Mouse (Mus musculus) MEL (cell line): Measurements from ENCODE around the gene Spns1. TPM values are rescaled to one million over a fixed set of nuclear protein-coding genes. Genes with fewer than 3 reads are reported as not detected.
"Not testable (repeated sequence)": the region's sequence is repeated elsewhere in the genome, so short reads cannot be mapped to it uniquely, and the experiment has no call there.

ENCODE experiments used
- DNase-seq: peaks from one replicate; pipeline ENCODE4 v3.0.0; 2011; ENCODE audit warnings: low read depth, low spot score
- H3K27ac ChIP-seq: 2 replicates; pipeline ENCODE4 v1.5.1; 2012; ENCODE audit warnings: low read depth, mild to moderate bottlenecking, control low read depth, low read length, moderate library complexity; ENCODE audit not compliant: control insufficient read depth
- H3K27me3 ChIP-seq, 2 experiments: fragments of 150-350 bp in 1 of 2; sonication (generic) in 1 of 2; 2 replicates each; pipeline ENCODE4 v1.6.1; 2012; ENCODE audit warnings: low read length in 2 of 2, mild to moderate bottlenecking in 2 of 2, improper control_type of control experiment in 1 of 2, moderate library complexity in 1 of 2; ENCODE audit not compliant: insufficient read depth in 2 of 2, control insufficient read depth in 1 of 2
- H3K36me3 ChIP-seq, 2 experiments: 2 replicates each; pipeline ENCODE4 v1.6.1; 2012 to 2014; ENCODE audit warnings: low read length in 2 of 2, improper control_type of control experiment in 1 of 2, inconsistent platforms in 1 of 2, mild to moderate bottlenecking in 1 of 2; ENCODE audit not compliant: insufficient read depth in 2 of 2, control insufficient read depth in 1 of 2
- H3K4me1 ChIP-seq, 2 experiments: fragments of 150-350 bp in 1 of 2; sonication (generic) in 1 of 2; 2 replicates each; pipeline ENCODE4 v1.6.1; 2012; ENCODE audit warnings: low read length in 2 of 2, improper control_type of control experiment in 1 of 2, mild to moderate bottlenecking in 1 of 2; ENCODE audit not compliant: insufficient read depth in 2 of 2, control insufficient read depth in 1 of 2
- H3K4me3 ChIP-seq, 2 experiments: fragments of 150-350 bp in 1 of 2; sonication (generic) in 1 of 2; 2 replicates each; pipeline ENCODE4 v1.5.1; 2012; ENCODE audit warnings: low read depth in 2 of 2, low read length in 2 of 2, mild to moderate bottlenecking in 2 of 2, moderate library complexity in 2 of 2, control low read depth in 1 of 2, improper control_type of control experiment in 1 of 2; ENCODE audit not compliant: control insufficient read depth in 1 of 2, insufficient read depth in 1 of 2
- H3K79me2 ChIP-seq: 2 replicates; pipeline ENCODE4 v1.6.1; 2012; ENCODE audit warnings: mild to moderate bottlenecking, low read length, moderate library complexity; ENCODE audit not compliant: control insufficient read depth, poor library complexity, insufficient read depth
- H3K9ac ChIP-seq: 2 replicates; pipeline ENCODE4 v1.6.1; 2012; ENCODE audit warnings: low read depth, mild to moderate bottlenecking, control low read depth, low read length, moderate library complexity; ENCODE audit not compliant: control insufficient read depth, poor library complexity, severe bottlenecking
- H3K9me3 ChIP-seq: fragments of 150-350 bp; sonication (generic); replicated peaks from 2 replicates; pipeline ENCODE4 v1.6.1; 2012; ENCODE audit warnings: mild to moderate bottlenecking, low read length, improper control_type of control experiment, moderate library complexity; ENCODE audit not compliant: insufficient read depth
- BHLHE40 ChIP-seq: IDR thresholded peaks from 2 replicates; pipeline ENCODE4 v1.6.1; 2012; ENCODE audit warnings: low read depth, mild to moderate bottlenecking, inconsistent platforms, low read length, improper control_type of control experiment, borderline replicate concordance
- EP300 ChIP-seq, 2 experiments: IDR thresholded peaks; 2 replicates each; pipeline ENCODE4 v1.6.1; 2011; ENCODE audit warnings: improper control_type of control experiment in 2 of 2, low read length in 2 of 2, low read depth in 1 of 2, mild to moderate bottlenecking in 1 of 2
- ETS1 ChIP-seq: IDR thresholded peaks from 2 replicates; pipeline ENCODE4 v1.6.1; 2012; ENCODE audit warnings: low read depth, mild to moderate bottlenecking, inconsistent platforms, low read length, improper control_type of control experiment, moderate library complexity
- GABPA ChIP-seq: IDR thresholded peaks from 2 replicates; pipeline ENCODE4 v1.6.1; 2012; ENCODE audit warnings: low read depth, mild to moderate bottlenecking, inconsistent platforms, low read length, improper control_type of control experiment, moderate library complexity
- MAFK ChIP-seq: IDR thresholded peaks from 2 replicates; pipeline ENCODE4 v1.6.1; 2011; ENCODE audit warnings: low read depth, mild to moderate bottlenecking, low read length, improper control_type of control experiment, borderline replicate concordance
- MAX ChIP-seq: IDR thresholded peaks from 2 replicates; pipeline ENCODE4 v1.6.1; 2011; ENCODE audit warnings: low read length, improper control_type of control experiment
- MXI1 ChIP-seq: IDR thresholded peaks from 2 replicates; pipeline ENCODE4 v1.6.1; 2011; ENCODE audit warnings: mild to moderate bottlenecking, low read depth, low read length, improper control_type of control experiment
- RCOR1 ChIP-seq: IDR thresholded peaks from 2 replicates; pipeline ENCODE4 v1.6.1; 2012; ENCODE audit warnings: low read depth, mild to moderate bottlenecking, inconsistent platforms, low read length, improper control_type of control experiment
- TCF12 ChIP-seq: IDR thresholded peaks from 2 replicates; pipeline ENCODE4 v1.6.1; 2014; ENCODE audit warnings: low read depth, mild to moderate bottlenecking, inconsistent platforms, low read length, improper control_type of control experiment, moderate library complexity
- USF2 ChIP-seq, 2 experiments: IDR thresholded peaks; 2 replicates each; pipeline ENCODE4 v1.6.1; 2011 to 2012; ENCODE audit warnings: improper control_type of control experiment in 2 of 2, low read length in 2 of 2, borderline replicate concordance in 1 of 2, inconsistent platforms in 1 of 2, low read depth in 1 of 2, mild to moderate bottlenecking in 1 of 2; ENCODE audit not compliant: insufficient read depth in 1 of 2
- polyA plus RNA-seq, 2 experiments: library from polyadenylated mRNA; stranded (reverse) in 1 of 2; unstranded in 1 of 2; fragments of >175 nt in 1 of 2; fragments of >200 nt in 1 of 2; gene quantifications; 2 replicates each; pipeline versions ENCODE4 v1.2.1 to v1.2.4; 2012; ENCODE audit warnings: low replicate concordance in 2 of 2, low read depth in 1 of 2; ENCODE audit not compliant: insufficient read length in 2 of 2, insufficient read depth in 1 of 2, missing spikeins in 1 of 2
- total RNA-seq: library from RNA; depleted of rRNA; stranded (reverse); fragments of 300-350 nt; gene quantifications from 2 replicates; pipeline ENCODE4 v1.2.3, GENCODE M21; 2012

The Spns1 gene
- total and polyA plus RNA-seq, 3 experiments, result 28.9 to 81.6 TPM; not detected in 1

DNA sequence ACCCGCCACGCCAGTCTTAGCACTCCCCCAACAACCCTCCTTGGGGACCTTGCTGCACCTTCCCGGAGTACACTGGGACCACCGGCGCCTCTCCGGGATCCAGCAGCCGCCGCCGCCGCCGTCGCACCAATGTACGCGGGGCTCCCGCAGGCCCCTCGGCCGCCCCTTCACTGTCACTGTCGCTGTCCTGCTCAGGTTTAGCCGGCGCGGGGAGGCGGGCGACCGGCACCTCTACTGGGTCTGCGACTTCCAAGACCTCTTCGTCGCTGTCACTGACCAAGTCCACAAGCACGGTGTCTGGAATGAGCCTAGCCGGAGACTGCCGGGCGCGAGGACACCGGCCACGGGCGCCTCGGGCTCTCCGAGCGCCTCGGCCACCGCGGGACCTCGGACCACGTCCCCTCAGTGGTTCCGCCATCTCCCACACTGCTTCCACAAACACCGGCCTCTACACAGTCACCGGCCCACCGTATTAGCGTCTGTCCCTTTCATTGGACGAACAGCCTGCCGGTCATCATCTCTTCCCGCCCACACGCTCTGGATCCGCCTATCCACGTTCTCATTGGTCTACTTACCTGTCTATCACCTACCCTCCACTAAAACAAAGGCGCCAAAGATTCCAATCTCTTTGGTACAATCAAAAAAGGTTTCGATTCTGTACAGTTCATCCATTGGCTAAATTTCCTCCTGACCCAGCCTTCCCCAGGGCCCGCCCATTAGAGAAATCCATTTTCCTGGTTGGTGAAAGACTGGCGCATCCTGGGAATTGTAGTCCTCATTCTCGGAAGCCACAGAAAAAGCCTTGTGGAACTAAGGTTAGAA lies 19.3 kb upstream of the Spns1 start, which contains the start of gene Nfatc2ip (continued):
- 0 out of 2 replicates have a peak, but pooled peaks have one; percentile 18 for TF ChIP-seq TCF12

DNA sequence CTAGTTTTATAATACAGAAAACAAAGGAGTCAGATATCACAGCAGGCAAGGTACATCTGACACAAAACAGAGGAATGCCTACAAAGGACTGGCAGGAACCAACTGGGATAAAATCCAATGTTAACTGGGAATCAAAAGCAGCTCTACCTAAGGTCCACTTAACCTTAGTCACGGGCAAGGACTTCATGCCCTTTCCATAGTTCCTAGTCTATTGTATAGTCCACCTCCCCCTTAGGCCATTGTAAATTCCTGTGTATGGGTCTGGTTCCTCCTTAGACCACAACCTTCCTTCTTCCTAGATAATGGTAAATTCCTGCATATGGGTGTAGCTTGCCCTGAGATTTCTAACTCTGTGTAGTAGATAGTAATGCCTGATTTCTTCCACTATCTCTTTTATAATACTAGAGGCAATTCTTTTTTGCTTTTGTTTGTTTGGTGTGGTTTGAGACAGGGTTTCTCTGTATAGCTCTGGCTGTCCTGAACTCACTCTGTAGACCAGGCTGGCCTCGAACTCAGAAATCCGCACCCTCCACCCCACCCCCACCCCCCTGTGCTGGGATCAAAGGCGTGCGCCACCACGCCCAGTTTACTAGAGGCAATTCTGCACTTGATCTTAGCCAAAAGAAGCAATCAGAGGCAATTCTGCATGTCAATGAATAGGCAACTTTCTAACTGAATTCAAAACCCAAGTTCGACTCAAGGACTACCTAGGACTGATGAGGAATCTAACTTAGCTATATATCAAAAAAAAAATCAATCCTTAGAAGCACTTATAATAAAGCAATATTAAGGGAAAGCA lies 15.0 kb upstream of the Spns1 start:
- DNase-seq, H3K4me3 ChIP-seq, H3K9me3 ChIP-seq, H3K9ac ChIP-seq, H3K4me1 ChIP-seq, H3K79me2 ChIP-seq, H3K27ac ChIP-seq, H3K27me3 ChIP-seq, H3K36me3 ChIP-seq: not testable (repeated sequence)

DNA sequence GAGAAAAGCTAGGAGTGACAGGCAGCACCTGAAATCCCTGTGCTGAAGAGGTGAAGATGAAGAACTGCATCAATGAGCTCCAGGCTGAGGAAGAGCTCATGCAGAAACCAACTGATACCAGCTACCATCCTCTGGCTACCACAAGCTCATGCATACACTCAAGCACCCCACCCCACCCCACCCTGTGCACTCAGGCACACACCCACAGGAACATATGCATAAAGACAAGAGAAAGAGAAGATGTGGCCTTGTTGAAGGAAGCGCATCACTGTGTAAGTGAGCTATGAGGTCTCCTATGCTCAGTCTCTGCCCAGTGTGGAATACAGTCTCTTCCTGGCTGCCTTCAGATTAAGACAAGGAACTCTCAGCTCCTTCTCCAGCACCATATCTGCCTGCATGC lies 10.9 kb upstream of the Spns1 start:
- TF ChIP-seq RCOR1, result no peak
- no peak for TF ChIP-seq MAFK
- TF ChIP-seq USF2 (IDR thresholded peaks at IDR 0.05; ENCODE audit: borderline replicate concordance in 1 of 2, insufficient read depth in 1 of 2, low read depth in 1 of 2, low read length in 2 of 2), result no peak
- TF ChIP-seq BHLHE40, result no peak
- TF ChIP-seq ETS1, result no peak
- TF ChIP-seq GABPA, result no peak
- TF ChIP-seq MXI1, result no peak
- no peak for TF ChIP-seq MAX
- no peak for TF ChIP-seq EP300 (IDR thresholded peaks at IDR 0.05; ENCODE audit: low read depth in 1 of 2, low read length in 2 of 2)
- H3K9ac ChIP-seq, result no peak overlapping the region
- H3K79me2 ChIP-seq, result no peaks in the 10 kb centered on the region
- H3K4me1 ChIP-seq, result peaks cover 0 to 3% of the 10 kb centered on the region in 2 experiments; a peak in 1 of 4 replicates
- H3K4me3 ChIP-seq, result no peak overlapping the region
- no peaks in the 10 kb centered on the region for H3K9me3 ChIP-seq
- peaks cover 7 to 8% of the 10 kb centered on the region in 2 experiments for H3K36me3 ChIP-seq
- no peaks in the 10 kb centered on the region for H3K27me3 ChIP-seq
- H3K27ac ChIP-seq, result no peak overlapping the region
- DNase-seq, result no peak
